Mouse (Mus musculus) adipocyte (in vitro differentiated cells): ENCODE measurements around the gene Sgms1.
"Not testable (repeated sequence)": the region's sequence is repeated elsewhere in the genome, so short reads cannot be mapped to it uniquely, and the experiment has no call there.

ENCODE experiments used
- DNase-seq: peaks from one replicate; pipeline ENCODE4 v3.0.0-alpha.2; 2016; ENCODE audit warnings: low spot score

The Sgms1 gene

GRCm38 (mm10) chr19:32087736-32088470 is 301.6 kb downstream of the Sgms1 start:
- DNase-seq: peak; percentile 82

GRCm38 (mm10) chr19:32084813-32085212 is 304.7 kb downstream of the Sgms1 start:
- DNase-seq: not testable (repeated sequence)
